Mouse (Mus musculus) midbrain, embryonic 16.5 days (tissue): ENCODE results near the gene Nipal3. TPM values are rescaled to one million over a fixed set of nuclear protein-coding genes. Genes with fewer than 3 reads are reported as not detected.

Source experiments
- ATAC-seq: fragments of 200-750 bp; cut with Nextera tagmentation; 2 replicates; pipeline ENCODE4 v1.8.0; 2017; ENCODE audit warnings: moderate TSS enrichment
- H3K27ac ChIP-seq: fragments of 300-500 bp; sonication (generic); 2 replicates; pipeline ENCODE4 v1.5.1; 2014; ENCODE audit warnings: mild to moderate bottlenecking, low read length, mixed read lengths
- H3K27me3 ChIP-seq: fragments of 300-500 bp; sonication (generic); 2 replicates; pipeline ENCODE4 v1.6.1; 2014; ENCODE audit warnings: low read depth, low read length, mixed read lengths; ENCODE audit not compliant: control insufficient read depth, insufficient read depth
- H3K36me3 ChIP-seq: fragments of 300-500 bp; sonication (generic); 2 replicates; pipeline ENCODE4 v1.6.1; 2014; ENCODE audit warnings: mild to moderate bottlenecking, low read length, moderate library complexity, mixed read lengths; ENCODE audit not compliant: control insufficient read depth, insufficient read depth
- H3K4me1 ChIP-seq: fragments of 300-500 bp; sonication (generic); 2 replicates; pipeline ENCODE4 v1.6.1; 2014; ENCODE audit warnings: mild to moderate bottlenecking, low read length, mixed read lengths; ENCODE audit not compliant: control insufficient read depth, insufficient read depth
- H3K4me2 ChIP-seq: fragments of 300-500 bp; sonication (generic); 2 replicates; pipeline ENCODE4 v1.6.1; 2014; ENCODE audit warnings: mild to moderate bottlenecking, low read length, mixed read lengths
- H3K4me3 ChIP-seq: fragments of 300-500 bp; sonication (generic); 2 replicates; pipeline ENCODE4 v1.5.1; 2014; ENCODE audit warnings: low read depth, mild to moderate bottlenecking, low read length, moderate library complexity, mixed read lengths
- H3K9ac ChIP-seq: fragments of 300-500 bp; sonication (generic); 2 replicates; pipeline ENCODE4 v1.6.1; 2014; ENCODE audit warnings: low read depth, low read length, mixed read lengths
- H3K9me3 ChIP-seq: fragments of 300-500 bp; sonication (generic); replicated peaks from 2 replicates; pipeline ENCODE4 v1.6.1; 2014; ENCODE audit warnings: mild to moderate bottlenecking, low read length, mixed read lengths; ENCODE audit not compliant: control insufficient read depth, poor library complexity, severe bottlenecking
- WGBS: fragments of 180-500 bp; shearing (Covaris S2); extraction: QIAGEN DNeasy Blood & Tissue Kit; methylation state at CpG from one replicate; pipeline ENCODE4 v1.1.7; 2014; 5-methylcytosine and 5-hydroxymethylcytosine counted together
- polyA plus RNA-seq: library from polyadenylated mRNA; unstranded; fragments of >200 nt; fragmentation: Nextera tagmentation; extraction: Ambion mirVana; gene quantifications from 2 replicates; pipeline ENCODE4 v1.2.1, GENCODE M21; 2015

The Nipal3 gene
- polyA plus RNA-seq, 1 experiment from 2014 or later, result 10.8 TPM

GRCm38 (mm10) chr4:135530270-135530669 is 35.4 kb upstream of the Nipal3 start:
- no peak overlapping the region for H3K4me3 ChIP-seq
- no peaks in the 10 kb centered on the region for H3K27me3 ChIP-seq
- no peak for ATAC-seq
- H3K9ac ChIP-seq, result no peak overlapping the region
- no peaks in the 10 kb centered on the region for H3K36me3 ChIP-seq
- 58% methylated on average over 2 of the region's 2 CpGs for WGBS
- no peaks in the 10 kb centered on the region for H3K9me3 ChIP-seq
- no peak overlapping the region for H3K27ac ChIP-seq
- no peak overlapping the region for H3K4me2 ChIP-seq
- H3K4me1 ChIP-seq, result peaks cover 2% of the 10 kb centered on the region; the same call in 1 of the 2 replicates

GRCm38 (mm10) chr4:135526039-135526710 is 31.3 kb upstream of the Nipal3 start:
- Histone ChIP-seq H3K9me3 (no peaks in the 10 kb centered on the region), H3K4me2 (no peak overlapping the region), H3K27ac (no peak overlapping the region), H3K36me3 (no peaks in the 10 kb centered on the region), H3K4me3 (no peak overlapping the region), H3K4me1 (peaks cover 5% of the 10 kb centered on the region; the same call in 1 of the 2 replicates), H3K9ac (no peak overlapping the region), H3K27me3 (no peaks in the 10 kb centered on the region)
- peak; percentile 70; the same call in 1 of the 2 replicates for ATAC-seq
- 7% methylated on average over 14 of the region's 14 CpGs for WGBS

- H3K4me1 ChIP-seq, result peaks cover 5% of the 10 kb centered on the region; the same call in 1 of the 2 replicates
- ATAC-seq, result no peak
- 53% methylated on average over 12 of the region's 12 CpGs for WGBS
- H3K27me3 ChIP-seq, result no peaks in the 10 kb centered on the region
- H3K9ac ChIP-seq, result no peak overlapping the region
- no peaks in the 10 kb centered on the region for H3K9me3 ChIP-seq
- no peaks in the 10 kb centered on the region for H3K36me3 ChIP-seq
- H3K4me3 ChIP-seq, result no peak overlapping the region
- no peak overlapping the region for H3K4me2 ChIP-seq
- no peak overlapping the region for H3K27ac ChIP-seq
These were observed 30.2 kb upstream of the Nipal3 start for GRCm38 (mm10) chr4:135525057-135525456.

- H3K9ac ChIP-seq, result no peak overlapping the region
- WGBS, result 4% methylated on average over 4 of the region's 7 CpGs
- H3K27ac ChIP-seq, result no peak overlapping the region
- no peak overlapping the region for H3K4me3 ChIP-seq
- H3K27me3 ChIP-seq, result no peaks in the 10 kb centered on the region
- peaks cover 5% of the 10 kb centered on the region; the same call in 1 of the 2 replicates for H3K4me1 ChIP-seq
- peak; percentile 32; the same call in 1 of the 2 replicates for ATAC-seq
- no peaks in the 10 kb centered on the region for H3K36me3 ChIP-seq
- H3K4me2 ChIP-seq, result no peak overlapping the region
- no peaks in the 10 kb centered on the region for H3K9me3 ChIP-seq
These were observed 29.1 kb upstream of the Nipal3 start for GRCm38 (mm10) chr4:135523939-135524338.

- H3K4me3 ChIP-seq, result no peak overlapping the region
- no peak overlapping the region for H3K9ac ChIP-seq
- no peaks in the 10 kb centered on the region for H3K9me3 ChIP-seq
- no peaks in the 10 kb centered on the region for H3K36me3 ChIP-seq
- 84% methylated on average over 9 of the region's 9 CpGs for WGBS
- no peak overlapping the region for H3K27ac ChIP-seq
- no peaks in the 10 kb centered on the region for H3K27me3 ChIP-seq
- no peak for ATAC-seq
- H3K4me1 ChIP-seq, result peaks cover 2% of the 10 kb centered on the region; the same call in 1 of the 2 replicates
- H3K4me2 ChIP-seq, result no peak overlapping the region
These were observed 25.6 kb upstream of the Nipal3 start for GRCm38 (mm10) chr4:135520421-135520820.

- Histone ChIP-seq H3K4me2 (no peak overlapping the region), H3K4me1 (no peaks in the 10 kb centered on the region), H3K9me3 (no peaks in the 10 kb centered on the region), H3K27ac (no peak overlapping the region), H3K9ac (no peak overlapping the region), H3K36me3 (no peaks in the 10 kb centered on the region), H3K4me3 (no peak overlapping the region), H3K27me3 (no peaks in the 10 kb centered on the region)
- no peak for ATAC-seq
- 83% methylated on average over 12 of the region's 12 CpGs for WGBS
These were observed 23.3 kb upstream of the Nipal3 start for GRCm38 (mm10) chr4:135518135-135518534.

GRCm38 (mm10) chr4:135516351-135517316 is 21.8 kb upstream of the Nipal3 start:
- 52% methylated on average over 15 of the region's 15 CpGs for WGBS
- H3K4me1 ChIP-seq, result no peaks in the 10 kb centered on the region
- no peak for ATAC-seq

GRCm38 (mm10) chr4:135514925-135515324 is 20.1 kb upstream of the Nipal3 start:
- H3K27me3 ChIP-seq, result peaks cover 2% of the 10 kb centered on the region; the same call in 1 of the 2 replicates
- H3K36me3 ChIP-seq, result no peaks in the 10 kb centered on the region
- ATAC-seq, result no peak
- 65% methylated on average over 14 of the region's 14 CpGs for WGBS
- H3K4me3 ChIP-seq, result no peak overlapping the region
- no peaks in the 10 kb centered on the region for H3K4me1 ChIP-seq
- no peak overlapping the region for H3K27ac ChIP-seq
- no peak overlapping the region for H3K9ac ChIP-seq
- H3K4me2 ChIP-seq, result no peak overlapping the region
- no peaks in the 10 kb centered on the region for H3K9me3 ChIP-seq

More at GRCm38 (mm10) chr4:135516351-135517316, 21.8 kb upstream of the Nipal3 start:
- Histone ChIP-seq H3K4me3 (no peak overlapping the region), H3K9me3 (no peaks in the 10 kb centered on the region), H3K27me3 (peaks cover 2% of the 10 kb centered on the region; the same call in 1 of the 2 replicates), H3K9ac (no peak overlapping the region), H3K27ac (no peak overlapping the region), H3K4me2 (no peak overlapping the region), H3K36me3 (no peaks in the 10 kb centered on the region)
